Mouse (Mus musculus): Measurements from ENCODE around the gene Nt5dc1.
"Not testable (repeated sequence)": the region's sequence is repeated elsewhere in the genome, so short reads cannot be mapped to it uniquely, and the experiment has no call there.

The Nt5dc1 gene

DNA sequence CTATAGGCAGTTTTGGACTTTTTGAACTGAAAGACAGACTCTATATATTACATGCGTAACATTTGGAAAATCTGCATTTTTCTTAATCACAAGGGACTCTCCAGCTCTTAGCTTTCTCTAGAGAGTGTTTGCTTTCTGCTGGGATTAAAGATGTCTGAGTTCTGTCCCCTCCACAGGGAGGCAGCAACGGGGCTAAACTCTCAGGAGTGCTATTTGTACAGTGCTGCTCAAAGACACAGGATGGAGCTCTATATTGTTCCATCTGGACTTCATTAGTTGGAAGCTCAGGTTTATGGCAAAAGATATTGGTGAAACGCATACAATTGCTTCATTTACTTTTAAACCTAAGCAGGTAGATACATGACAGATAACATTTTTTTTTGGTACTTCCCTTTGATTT is 105.8 kb downstream of the Nt5dc1 start:
- no peak for DNase-seq (ENCODE audit: low spot score)

DNA sequence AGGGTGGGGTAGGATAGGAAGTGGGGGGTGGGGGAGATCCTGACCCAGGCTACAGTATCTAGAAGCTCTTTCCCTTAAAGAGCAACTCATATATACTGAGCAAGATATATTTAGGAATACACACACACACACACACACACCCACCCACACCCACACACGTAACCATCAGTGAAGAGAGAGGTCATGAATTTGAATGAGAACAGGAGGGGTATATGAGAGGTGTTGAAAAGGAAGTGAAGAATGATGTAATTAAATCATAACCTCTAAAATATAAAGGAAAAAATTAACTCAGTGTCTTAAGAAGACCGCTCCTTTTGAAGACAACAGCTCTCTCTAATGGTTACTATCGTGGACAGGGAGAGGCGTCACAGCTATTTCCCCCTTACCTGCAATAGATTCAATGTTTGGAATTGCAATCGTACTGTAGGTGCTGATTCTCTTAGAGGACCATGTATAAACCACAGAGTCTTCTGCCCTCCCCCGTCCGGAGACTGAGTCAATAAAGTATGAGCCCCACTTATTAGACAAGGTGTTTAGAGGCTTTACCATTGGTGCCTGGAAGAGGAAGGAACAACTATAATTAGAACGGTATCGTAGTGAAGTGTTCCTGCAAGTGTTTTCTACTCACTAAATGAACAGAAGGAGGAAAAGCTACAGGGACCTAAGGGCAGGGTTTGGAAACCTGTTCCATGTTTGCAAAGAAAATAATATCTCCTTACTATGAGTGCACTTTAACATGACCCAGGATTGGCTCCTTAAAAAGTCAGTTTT is 108.3 kb downstream of the Nt5dc1 start:
- DNase-seq (ENCODE audit: low spot score): no peak

DNA sequence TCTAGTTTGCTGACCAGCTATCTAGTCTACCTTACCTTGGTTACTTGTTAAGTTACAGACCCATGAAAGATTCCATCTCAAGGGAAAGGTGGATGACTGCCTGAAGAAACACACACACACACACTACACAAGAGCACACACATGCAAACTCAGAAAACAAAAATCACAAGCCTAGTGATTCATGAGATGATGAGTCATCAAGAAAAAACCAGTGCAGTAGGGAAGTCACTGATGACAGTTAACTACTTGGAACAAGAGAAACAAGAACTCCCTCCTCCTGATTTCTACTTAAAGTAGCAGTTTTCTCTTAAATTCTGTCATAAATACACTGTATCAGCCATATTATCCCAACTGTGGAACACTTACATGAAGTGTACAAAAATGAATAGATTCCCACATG is 111.3 kb downstream of the Nt5dc1 start:
- DNase-seq (ENCODE audit: low spot score): no peak

DNA sequence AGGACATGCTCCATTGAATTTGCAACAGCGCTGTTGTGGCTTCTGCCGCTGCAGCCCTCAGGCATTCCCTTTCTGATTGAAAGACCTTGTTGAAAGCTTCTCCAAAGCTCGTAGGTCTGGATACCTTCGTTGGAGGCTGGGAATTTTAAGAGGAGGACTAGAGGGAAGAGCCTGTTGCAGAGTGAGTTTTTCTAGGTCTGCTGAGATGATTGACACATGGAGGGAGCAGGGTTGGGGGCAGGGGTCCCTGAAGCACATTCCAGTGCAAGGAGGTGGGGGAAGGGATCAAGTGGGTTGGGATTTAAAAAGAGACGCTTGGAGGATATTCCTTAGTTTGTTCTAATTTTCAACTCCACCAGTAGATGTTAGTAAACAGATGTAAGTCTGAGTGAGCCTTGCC is 118.0 kb downstream of the Nt5dc1 start:
- peak; percentile 51 for DNase-seq (ENCODE audit: low spot score)

DNA sequence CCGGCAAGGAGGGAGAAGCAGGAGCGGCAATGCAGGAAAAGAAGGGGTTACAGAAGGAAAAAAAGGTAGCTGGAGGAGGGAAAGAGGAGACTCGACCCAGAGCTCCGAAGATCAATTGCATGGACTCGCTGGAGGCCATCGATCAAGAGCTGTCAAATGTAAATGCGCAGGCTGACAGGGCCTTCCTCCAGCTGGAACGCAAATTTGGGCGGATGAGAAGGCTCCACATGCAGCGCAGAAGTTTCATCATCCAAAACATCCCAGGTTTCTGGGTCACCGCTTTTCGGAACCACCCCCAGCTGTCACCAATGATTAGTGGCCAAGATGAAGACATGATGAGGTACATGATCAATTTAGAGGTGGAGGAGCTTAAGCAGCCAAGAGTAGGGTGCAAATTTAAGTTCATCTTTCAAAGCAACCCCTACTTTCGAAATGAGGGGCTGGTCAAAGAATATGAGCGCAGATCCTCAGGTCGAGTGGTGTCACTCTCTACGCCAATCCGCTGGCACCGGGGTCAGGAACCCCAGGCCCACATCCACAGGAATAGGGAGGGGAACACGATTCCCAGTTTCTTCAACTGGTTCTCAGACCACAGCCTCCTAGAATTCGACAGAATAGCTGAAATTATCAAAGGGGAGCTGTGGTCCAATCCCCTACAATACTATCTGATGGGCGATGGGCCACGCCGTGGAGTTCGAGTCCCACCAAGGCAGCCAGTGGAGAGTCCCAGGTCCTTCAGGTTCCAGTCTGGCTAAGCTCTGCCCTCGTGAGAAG is 120.2 kb downstream of the Nt5dc1 start:
- peak; percentile 70 for DNase-seq (ENCODE audit: low spot score)

- DNase-seq (ENCODE audit: low spot score): peak; percentile 99
Observed at GRCm38 (mm10) chr10:34297299-34297979, 120.9 kb downstream of the Nt5dc1 start, which contains the start of gene Tspyl4. Gene Tspyl4, plus strand, starts transcription at chr10:34297442.

GRCm38 (mm10) chr10:34296911-34297298 is 121.4 kb downstream of the Nt5dc1 start:
- no peak for DNase-seq (ENCODE audit: low spot score)

DNA sequence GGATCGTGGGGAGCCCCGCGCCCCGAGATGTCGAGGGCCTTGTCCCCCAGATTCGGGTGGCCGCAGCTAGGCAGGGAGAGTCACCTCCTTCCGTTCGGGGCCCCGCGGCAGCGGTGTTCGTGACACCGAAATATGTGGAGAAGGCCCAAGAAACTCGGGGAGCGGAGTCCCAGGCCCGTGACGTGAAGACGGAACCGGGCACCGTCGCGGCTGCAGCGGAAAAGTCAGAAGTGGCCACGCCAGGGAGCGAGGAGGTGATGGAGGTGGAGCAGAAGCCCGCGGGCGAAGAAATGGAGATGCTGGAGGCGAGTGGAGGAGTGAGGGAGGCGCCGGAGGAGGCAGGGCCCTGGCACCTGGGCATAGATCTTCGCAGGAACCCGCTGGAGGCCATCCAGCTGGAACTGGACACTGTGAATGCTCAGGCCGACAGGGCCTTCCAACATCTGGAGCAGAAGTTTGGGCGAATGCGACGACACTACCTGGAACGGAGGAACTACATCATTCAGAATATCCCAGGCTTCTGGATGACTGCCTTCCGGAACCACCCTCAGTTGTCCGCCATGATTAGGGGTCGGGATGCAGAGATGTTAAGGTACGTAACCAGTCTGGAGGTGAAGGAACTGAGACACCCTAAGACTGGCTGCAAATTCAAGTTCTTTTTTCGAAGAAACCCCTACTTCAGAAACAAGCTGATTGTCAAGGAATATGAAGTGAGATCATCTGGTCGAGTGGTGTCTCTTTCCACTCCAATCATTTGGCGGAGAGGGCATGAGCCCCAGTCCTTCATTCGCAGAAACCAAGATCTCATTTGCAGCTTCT is 135.7 kb downstream of the Nt5dc1 start:
- peak; percentile 21 for DNase-seq (ENCODE audit: low spot score)

DNA sequence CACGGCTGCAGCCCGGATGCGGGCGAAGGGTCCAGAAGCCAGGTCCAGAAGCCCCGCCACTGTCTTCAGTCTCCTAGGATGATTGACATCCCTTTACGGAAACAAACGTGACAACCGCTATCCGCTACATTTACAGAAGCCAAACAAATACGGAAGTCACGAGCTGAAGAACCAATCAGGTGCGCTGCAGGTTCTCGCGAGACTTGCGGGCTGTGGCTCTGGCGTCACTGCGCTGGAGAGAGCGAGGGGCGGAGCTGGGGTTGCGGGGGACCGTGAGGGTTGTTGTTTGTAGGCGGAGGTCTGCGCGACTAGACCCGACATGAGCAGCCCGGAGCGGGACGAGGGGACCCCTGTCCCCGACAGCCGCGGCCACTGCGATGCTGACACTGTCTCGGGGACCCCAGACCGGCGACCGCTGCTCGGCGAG is 136.4 kb downstream of the Nt5dc1 start, which contains the start of gene Tspyl1:
TSS of gene Tspyl1 (plus strand) at position 229 of the 427 bp plus-strand sequence.
- DNase-seq (ENCODE audit: low spot score): peak; percentile 99

GRCm38 (mm10) chr10:34281211-34281961 is 137.0 kb downstream of the Nt5dc1 start:
- DNase-seq (ENCODE audit: low spot score): no peak

DNA sequence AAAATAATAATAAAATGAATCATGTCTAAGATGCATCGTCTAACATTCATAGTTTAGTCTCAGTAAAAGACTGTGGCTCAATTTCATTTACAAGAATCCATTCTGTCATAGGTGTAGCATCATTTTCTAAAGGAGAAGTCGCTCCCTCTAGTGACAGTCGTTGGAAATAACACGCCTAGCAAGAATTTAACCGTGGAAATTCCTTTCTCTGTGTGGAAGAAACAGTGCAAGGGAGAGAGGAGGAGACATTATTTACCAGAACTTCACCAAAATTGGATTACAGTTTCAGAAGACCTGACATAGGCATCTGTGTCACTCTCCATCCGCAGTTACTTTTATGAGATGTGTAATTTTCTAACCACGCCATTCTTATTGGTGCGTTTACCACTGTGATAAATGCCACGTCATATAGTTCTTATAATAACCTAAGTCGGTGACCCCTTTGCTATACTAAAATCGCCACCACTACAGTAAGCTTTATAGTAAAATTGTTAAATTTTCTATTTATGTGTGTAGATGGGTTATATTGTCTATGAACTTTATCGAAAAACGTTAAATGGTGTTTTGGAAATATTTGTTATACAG is 137.7 kb downstream of the Nt5dc1 start:
- DNase-seq (ENCODE audit: low spot score): peak; percentile 83

DNA sequence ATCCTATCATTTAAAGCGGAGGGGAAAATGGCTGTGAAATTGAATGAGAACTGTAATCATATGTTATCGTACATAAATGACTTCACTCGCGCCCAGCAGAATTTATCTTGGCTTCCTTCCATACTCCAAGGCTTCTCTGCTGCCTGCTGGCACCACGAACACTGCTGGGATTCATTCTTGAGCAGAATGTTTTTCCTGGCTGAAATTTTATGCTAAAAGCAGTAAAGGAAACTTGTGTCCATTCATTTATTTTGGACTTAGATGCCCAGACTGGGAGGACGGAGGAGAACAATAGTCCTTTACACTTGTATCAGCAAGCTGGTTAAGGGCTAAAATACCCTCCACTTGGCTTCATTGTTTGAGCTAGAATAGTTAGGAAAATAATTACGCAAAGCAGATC is 146.7 kb downstream of the Nt5dc1 start:
- no peak for DNase-seq (ENCODE audit: low spot score)

- no peak for DNase-seq (ENCODE audit: low spot score)
Observed at GRCm38 (mm10) chr10:34267312-34268070, 150.9 kb downstream of the Nt5dc1 start.

GRCm38 (mm10) chr10:34265106-34265505 is 153.2 kb downstream of the Nt5dc1 start:
- DNase-seq (ENCODE audit: low spot score): no peak

GRCm38 (mm10) chr10:34252833-34253232 is 165.5 kb downstream of the Nt5dc1 start:
- DNase-seq (ENCODE audit: low spot score): not testable (repeated sequence)

DNA sequence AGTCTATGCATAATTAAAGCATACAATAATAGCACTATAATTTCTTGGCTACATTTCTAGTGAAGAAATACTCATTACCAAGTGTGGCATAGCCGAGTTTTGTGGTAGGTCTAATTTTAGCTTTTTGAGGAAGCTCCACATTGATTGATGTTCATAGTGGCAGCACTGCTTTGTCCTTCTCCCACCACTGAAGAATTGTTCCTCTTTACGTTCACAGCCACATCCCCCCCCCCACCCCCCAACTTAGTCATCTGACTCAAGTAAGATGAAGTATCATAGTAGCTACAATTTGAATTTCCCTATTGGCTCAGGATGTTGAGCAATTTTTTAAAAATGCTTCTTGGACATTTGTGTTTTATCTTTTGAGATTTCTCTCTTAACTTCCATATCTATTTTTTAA is 168.8 kb downstream of the Nt5dc1 start:
- DNase-seq (ENCODE audit: low spot score): no peak

DNA sequence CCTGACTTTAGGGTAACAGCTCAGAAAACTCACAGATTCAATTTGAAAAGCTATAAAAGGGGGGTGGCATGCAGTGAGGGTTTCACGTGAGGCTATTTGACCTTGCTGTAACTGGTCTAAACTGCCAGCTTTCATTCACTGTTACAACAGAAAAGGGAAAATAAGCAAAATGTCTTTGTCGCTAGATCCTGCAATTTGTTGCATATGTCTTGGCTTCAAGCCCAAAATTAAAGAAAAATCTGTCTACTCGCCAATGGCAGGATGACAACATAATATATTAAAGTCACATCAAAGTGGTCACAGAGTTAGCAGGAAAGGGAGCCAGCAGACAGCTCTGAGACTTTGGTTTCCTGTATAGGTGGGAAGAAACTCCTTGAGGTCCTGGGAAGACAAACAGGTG is 170.6 kb downstream of the Nt5dc1 start:
- no peak for DNase-seq (ENCODE audit: low spot score)

DNA sequence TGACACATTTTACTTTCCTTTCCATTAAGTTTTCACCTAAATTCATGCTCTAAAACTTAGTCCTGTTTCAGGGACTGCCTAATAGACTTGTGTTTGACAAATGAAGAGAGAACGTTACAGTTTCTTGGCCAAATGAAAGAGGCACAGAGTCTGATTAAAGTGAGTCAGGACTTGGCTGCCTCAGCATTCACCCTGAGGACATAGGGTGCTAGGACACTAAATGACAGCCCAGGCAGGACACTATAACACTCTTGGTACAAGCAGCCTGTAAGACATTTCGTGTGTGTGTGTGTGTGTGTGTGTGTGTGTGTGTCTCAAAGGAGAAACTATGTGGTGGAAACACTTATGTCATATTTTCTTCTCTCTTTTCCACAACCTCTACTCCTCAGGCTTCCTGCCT is 172.2 kb downstream of the Nt5dc1 start:
- DNase-seq (ENCODE audit: low spot score): no peak

DNA sequence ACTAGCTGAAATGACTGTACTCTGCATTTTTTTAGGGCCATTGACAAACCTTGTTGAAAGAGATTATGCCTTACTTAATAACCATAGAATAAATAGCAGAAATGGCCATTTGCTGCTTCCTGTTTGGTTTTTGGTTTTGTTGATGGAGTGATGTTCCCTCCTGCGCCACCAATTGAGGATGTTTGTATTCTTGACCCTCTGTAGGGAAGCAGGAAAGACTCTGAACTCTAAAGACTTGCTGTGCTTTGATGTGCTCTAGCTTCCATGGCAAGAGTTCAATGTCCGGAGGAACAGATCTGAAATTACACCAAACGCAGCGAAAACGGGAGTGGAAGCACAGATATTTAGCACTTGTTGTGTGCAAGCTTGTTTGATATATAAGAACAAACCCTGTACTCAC is 173.6 kb downstream of the Nt5dc1 start:
- DNase-seq (ENCODE audit: low spot score): no peak

DNA sequence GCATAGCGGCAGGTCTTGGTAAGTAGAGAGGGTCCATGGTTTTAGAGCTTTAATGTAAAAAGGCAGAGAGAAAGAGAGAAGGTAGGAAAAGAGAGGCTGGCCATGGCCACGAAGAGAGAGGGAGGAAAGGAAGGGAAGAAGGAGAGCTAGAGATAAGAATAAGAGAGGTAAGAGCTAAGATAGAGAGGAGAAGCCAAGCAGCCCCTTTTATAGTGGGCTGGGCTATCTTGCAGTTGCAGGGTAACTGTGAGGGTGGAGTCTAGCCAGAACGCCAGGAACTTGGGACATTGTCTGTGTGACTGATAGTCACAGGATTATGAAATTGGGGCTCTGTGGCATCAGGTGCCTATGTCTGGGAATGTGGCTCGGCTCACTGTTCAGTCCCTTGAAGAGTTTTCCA is 179.8 kb downstream of the Nt5dc1 start:
- DNase-seq (ENCODE audit: low spot score): no peak

All from embryo, embryonic 10 days (tissue).